Mouse (Mus musculus): ENCODE data around the gene Lcor. TPM values are rescaled to one million over a fixed set of nuclear protein-coding genes. Genes with fewer than 3 reads are reported as not detected.

Lcor gene
- polyA plus RNA-seq, 1 experiment from 2014 or later: 36.5 TPM

GRCm38 (mm10) chr19:41522246-41522645 is 39.8 kb downstream of the Lcor start:
- no peak for ATAC-seq
- 31% methylated on average over 2 of the region's 2 CpGs for WGBS
- H3K9me3 ChIP-seq: no peaks in the 10 kb centered on the region
- no peak overlapping the region for H3K4me2 ChIP-seq (replicated peaks)
- H3K36me3 ChIP-seq: no peaks in the 10 kb centered on the region
- no peak overlapping the region; the same call in 1 of the 2 replicates for H3K27ac ChIP-seq
- H3K9ac ChIP-seq (replicated peaks): no peak overlapping the region
- peaks cover 24% of the 10 kb centered on the region for H3K4me1 ChIP-seq (replicated peaks)
- no peak overlapping the region for H3K4me3 ChIP-seq (replicated peaks)
- no peaks in the 10 kb centered on the region for H3K27me3 ChIP-seq

DNA sequence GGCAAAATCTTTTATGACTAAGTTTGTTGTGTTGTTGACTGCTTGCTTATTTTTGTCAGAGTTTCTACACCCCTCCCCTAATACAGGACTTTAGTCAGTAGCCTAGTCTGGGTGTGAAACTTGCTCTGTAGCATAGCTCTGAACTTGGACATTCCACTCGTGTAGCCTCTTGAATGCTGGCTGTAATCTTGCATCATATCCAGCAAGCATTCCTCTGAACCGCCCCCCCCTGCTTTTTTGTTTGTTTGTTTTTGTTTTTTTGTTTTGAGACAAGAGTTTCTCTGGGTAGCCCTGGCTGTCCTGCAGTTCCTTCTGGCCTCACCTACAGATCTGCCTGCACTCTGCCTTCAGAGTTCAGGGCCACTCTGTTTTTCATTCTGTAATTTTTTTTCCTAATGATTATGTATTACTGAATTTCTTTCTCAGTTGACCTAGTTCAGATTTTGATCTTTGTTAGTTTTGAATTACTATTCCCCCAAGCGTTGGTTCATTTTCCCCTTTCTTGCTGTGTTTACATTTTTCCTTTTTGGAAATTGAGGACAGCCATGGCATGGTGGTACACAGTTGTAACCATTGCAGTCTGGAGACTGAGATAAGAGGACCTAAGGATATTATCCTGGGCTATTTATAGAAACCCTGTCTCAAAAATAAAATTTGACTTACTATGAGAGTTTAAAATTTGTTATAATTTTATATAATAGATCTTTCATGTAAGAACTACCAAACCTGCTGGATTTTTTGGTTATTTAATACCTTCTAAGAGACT is 41.5 kb downstream of the Lcor start:
- ATAC-seq: no peak
- no peak overlapping the region for H3K4me3 ChIP-seq (replicated peaks)
- H3K9ac ChIP-seq (replicated peaks): no peak overlapping the region
- no peaks in the 10 kb centered on the region for H3K36me3 ChIP-seq
- no peaks in the 10 kb centered on the region for H3K27me3 ChIP-seq
- H3K27ac ChIP-seq: no peak overlapping the region
- WGBS: 83% methylated on average over 3 of the region's 3 CpGs
- H3K9me3 ChIP-seq: no peaks in the 10 kb centered on the region
- peaks cover 24% of the 10 kb centered on the region for H3K4me1 ChIP-seq (replicated peaks)
- no peak overlapping the region for H3K4me2 ChIP-seq (replicated peaks)

DNA sequence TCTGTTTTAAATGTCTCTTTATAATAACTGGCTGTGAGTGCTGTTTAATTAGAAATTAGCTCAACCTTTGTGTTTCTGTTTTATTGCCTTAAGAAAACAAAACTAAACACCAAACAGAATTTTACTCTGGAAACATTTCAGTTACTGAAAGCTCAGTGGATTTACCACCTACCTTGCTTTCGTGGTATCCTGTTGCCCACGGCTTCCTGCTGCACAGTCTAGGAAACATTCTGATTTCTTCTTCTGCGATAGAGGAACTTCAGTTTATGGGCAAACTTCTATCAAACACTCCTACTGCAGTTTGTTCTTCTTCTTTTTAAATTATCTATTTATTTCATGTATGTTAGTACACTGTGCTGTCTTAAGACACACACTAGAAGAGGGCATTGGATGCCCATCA is 46.7 kb downstream of the Lcor start:
- peaks cover 4% of the 10 kb centered on the region; the same call in 1 of the 2 replicates for H3K4me1 ChIP-seq (replicated peaks)
- H3K9me3 ChIP-seq: no peaks in the 10 kb centered on the region
- no peaks in the 10 kb centered on the region for H3K27me3 ChIP-seq
- H3K9ac ChIP-seq (replicated peaks): no peak overlapping the region
- H3K4me2 ChIP-seq (replicated peaks): no peak overlapping the region
- no peaks in the 10 kb centered on the region for H3K36me3 ChIP-seq
- 92% methylated on average over 3 of the region's 3 CpGs for WGBS
- H3K27ac ChIP-seq: no peak overlapping the region
- no peak for ATAC-seq
- no peak overlapping the region for H3K4me3 ChIP-seq (replicated peaks)

GRCm38 (mm10) chr19:41534021-41534420 is 51.6 kb downstream of the Lcor start:
- Histone ChIP-seq H3K4me2 (replicated peaks) (no peak overlapping the region), H3K27ac (no peak overlapping the region), H3K9ac (replicated peaks) (no peak overlapping the region), H3K36me3 (0 out of 2 replicates have a peak, but pooled peaks cover 3% of the 10 kb centered on the region), H3K27me3 (no peaks in the 10 kb centered on the region), H3K4me3 (replicated peaks) (no peak overlapping the region), H3K9me3 (no peaks in the 10 kb centered on the region), H3K4me1 (replicated peaks) (peaks cover 4% of the 10 kb centered on the region; the same call in 1 of the 2 replicates)
- 95% methylated on average over 3 of the region's 3 CpGs for WGBS
- ATAC-seq: no peak

DNA sequence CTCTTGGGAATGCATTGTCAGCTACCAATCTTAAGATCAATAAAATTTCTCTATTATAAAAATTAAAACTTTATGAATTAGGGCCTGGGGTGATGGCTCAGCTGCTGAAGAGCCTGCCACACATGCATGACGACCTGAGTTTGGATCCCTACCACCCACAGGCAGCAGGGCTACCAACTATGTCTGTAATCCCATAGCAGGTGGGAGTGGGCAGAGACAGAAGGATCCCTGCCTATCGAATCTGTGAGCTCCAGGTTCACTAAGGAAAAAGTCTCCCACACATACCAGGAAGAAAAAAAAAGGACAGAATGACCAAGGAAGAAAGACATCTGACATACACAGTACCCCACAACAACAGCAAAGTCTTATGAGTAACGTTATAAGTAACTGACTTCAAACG is 74.5 kb downstream of the Lcor start:
- 81% methylated on average over 4 of the region's 4 CpGs for WGBS
- Histone ChIP-seq H3K27ac (no peak overlapping the region), H3K4me1 (replicated peaks) (peaks cover 11% of the 10 kb centered on the region), H3K4me2 (replicated peaks) (no peak overlapping the region), H3K4me3 (replicated peaks) (no peak overlapping the region), H3K27me3 (no peaks in the 10 kb centered on the region), H3K9ac (replicated peaks) (no peak overlapping the region), H3K36me3 (peaks cover 29% of the 10 kb centered on the region), H3K9me3 (no peaks in the 10 kb centered on the region)
- ATAC-seq: no peak

GRCm38 (mm10) chr19:41557491-41557890 is 75.1 kb downstream of the Lcor start:
- peaks cover 11% of the 10 kb centered on the region for H3K4me1 ChIP-seq (replicated peaks)
- H3K9me3 ChIP-seq: no peaks in the 10 kb centered on the region
- no peak for ATAC-seq
- H3K27me3 ChIP-seq: no peaks in the 10 kb centered on the region
- no peak overlapping the region for H3K4me3 ChIP-seq (replicated peaks)
- no peak overlapping the region for H3K27ac ChIP-seq
- H3K9ac ChIP-seq (replicated peaks): no peak overlapping the region
- peaks cover 26% of the 10 kb centered on the region for H3K36me3 ChIP-seq
- no peak overlapping the region for H3K4me2 ChIP-seq (replicated peaks)
- WGBS: 93% methylated on average over 4 of the region's 4 CpGs

DNA sequence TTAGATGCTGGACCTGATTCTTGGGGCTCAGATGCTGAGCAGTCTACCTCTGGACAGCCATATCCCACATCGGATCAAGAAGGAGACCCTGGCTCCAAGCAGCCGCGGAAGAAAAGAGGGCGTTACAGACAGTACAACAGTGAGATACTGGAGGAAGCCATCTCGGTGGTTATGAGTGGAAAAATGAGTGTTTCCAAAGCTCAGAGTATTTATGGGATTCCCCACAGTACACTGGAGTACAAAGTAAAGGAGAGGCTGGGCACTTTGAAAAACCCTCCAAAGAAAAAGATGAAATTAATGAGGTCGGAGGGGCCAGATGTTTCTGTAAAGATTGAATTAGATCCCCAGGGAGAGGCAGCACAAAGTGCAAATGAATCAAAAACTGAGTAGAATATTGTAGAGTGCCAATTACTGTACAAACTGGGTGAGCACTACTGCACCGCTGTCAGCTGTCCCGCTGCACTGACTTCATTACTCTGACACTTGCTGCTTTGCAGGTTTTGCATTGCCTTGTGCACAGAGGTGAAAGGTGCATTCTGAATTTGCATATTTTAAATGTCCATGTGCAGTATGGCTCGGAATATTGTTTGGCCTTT is 76.6 kb downstream of the Lcor start:
- Histone ChIP-seq H3K4me2 (replicated peaks) (no peak overlapping the region), H3K9ac (replicated peaks) (no peak overlapping the region), H3K27ac (no peak overlapping the region), H3K4me3 (replicated peaks) (no peak overlapping the region), H3K27me3 (no peaks in the 10 kb centered on the region), H3K4me1 (replicated peaks) (peaks cover 11% of the 10 kb centered on the region), H3K36me3 (peaks cover 23% of the 10 kb centered on the region), H3K9me3 (no peaks in the 10 kb centered on the region)
- WGBS: 73% methylated on average over 9 of the region's 9 CpGs
- peak; percentile 79 for ATAC-seq

DNA sequence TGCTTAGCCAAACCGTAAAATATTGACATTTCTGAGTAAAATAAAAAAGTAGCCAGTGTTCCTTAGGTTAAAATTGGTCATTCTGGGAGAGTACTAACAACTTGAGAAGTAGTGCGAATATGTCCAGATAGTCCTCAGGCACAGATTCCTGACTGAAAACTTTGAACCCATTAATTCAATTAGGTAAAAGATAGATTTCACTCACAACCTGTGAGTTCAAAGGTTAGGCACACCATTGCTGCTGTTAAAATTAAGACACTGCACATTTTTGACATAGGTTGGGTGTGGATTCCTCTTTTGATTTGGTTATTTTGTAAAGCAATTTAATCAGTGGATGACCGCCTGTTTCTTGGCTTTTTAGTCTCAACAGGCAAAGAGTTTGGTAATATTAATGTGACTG is 78.4 kb downstream of the Lcor start:
- Histone ChIP-seq H3K4me2 (replicated peaks) (no peak overlapping the region), H3K36me3 (peaks cover 19% of the 10 kb centered on the region), H3K27ac (no peak overlapping the region), H3K4me3 (replicated peaks) (no peak overlapping the region), H3K4me1 (replicated peaks) (peaks cover 11% of the 10 kb centered on the region), H3K9me3 (no peaks in the 10 kb centered on the region), H3K27me3 (no peaks in the 10 kb centered on the region), H3K9ac (replicated peaks) (no peak overlapping the region)
- no peak for ATAC-seq
- WGBS: 96% methylated on average over 3 of the region's 3 CpGs

DNA sequence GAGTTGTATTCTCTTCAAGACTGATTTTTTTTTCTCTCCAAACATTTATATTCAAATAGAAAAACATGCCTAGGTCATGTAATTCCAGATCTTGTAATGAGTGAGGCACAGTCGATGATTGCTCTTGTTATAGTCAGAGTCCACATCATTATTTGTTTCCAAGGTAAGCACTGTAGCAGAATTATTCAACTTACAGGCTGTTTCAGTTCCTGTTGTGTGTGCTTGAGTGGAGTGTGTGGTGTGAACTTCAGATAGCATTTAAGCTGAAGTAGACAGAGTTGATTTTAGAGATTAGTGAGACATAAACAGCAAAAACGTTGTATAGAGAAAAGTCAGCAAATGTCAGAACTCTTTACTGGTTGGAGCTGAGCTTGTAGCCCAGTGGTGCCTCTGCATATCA is 86.4 kb downstream of the Lcor start:
- no peak for ATAC-seq
- Histone ChIP-seq H3K36me3 (no peaks in the 10 kb centered on the region), H3K9me3 (no peaks in the 10 kb centered on the region), H3K4me2 (replicated peaks) (no peak overlapping the region), H3K4me3 (replicated peaks) (no peak overlapping the region), H3K4me1 (replicated peaks) (0 out of 2 replicates have a peak, but pooled peaks cover 5% of the 10 kb centered on the region), H3K9ac (replicated peaks) (no peak overlapping the region), H3K27ac (no peak overlapping the region), H3K27me3 (no peaks in the 10 kb centered on the region)
- WGBS: 78% methylated on average over 2 of the region's 2 CpGs

DNA sequence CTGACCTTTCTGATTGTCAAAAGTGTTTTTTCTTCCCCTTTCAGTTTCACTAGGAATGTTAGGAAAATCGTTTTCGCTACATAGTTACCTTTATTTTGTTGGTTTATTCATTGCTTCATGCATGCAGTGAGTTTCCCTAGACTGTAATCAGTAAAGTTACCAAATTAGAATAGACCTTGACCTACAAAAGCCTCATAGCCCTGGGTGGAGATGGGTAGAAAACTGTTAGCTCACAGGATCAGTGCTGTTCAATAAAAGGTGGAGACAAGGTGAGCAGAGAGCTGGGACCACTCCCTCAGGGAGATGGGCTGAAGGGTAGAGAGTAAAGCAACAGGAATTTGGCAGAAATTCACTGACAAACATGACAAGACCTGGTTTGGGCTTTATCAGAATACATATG is 91.3 kb downstream of the Lcor start:
- 96% methylated on average over 2 of the region's 2 CpGs for WGBS
- Histone ChIP-seq H3K4me1 (replicated peaks) (0 out of 2 replicates have a peak, but pooled peaks cover 5% of the 10 kb centered on the region), H3K9me3 (no peaks in the 10 kb centered on the region), H3K4me2 (replicated peaks) (no peak overlapping the region), H3K9ac (replicated peaks) (no peak overlapping the region), H3K36me3 (no peaks in the 10 kb centered on the region), H3K4me3 (replicated peaks) (no peak overlapping the region), H3K27me3 (no peaks in the 10 kb centered on the region), H3K27ac (no peak overlapping the region)
- ATAC-seq: no peak

- Histone ChIP-seq H3K9ac (replicated peaks) (no peak overlapping the region), H3K4me1 (replicated peaks) (0 out of 2 replicates have a peak, but pooled peaks cover 1% of the 10 kb centered on the region), H3K4me3 (replicated peaks) (no peak overlapping the region), H3K36me3 (peaks cover 12% of the 10 kb centered on the region), H3K27ac (no peak overlapping the region), H3K4me2 (replicated peaks) (no peak overlapping the region), H3K9me3 (no peaks in the 10 kb centered on the region), H3K27me3 (no peaks in the 10 kb centered on the region)
- ATAC-seq: no peak
Measured at GRCm38 (mm10) chr19:41577576-41577975, 95.1 kb downstream of the Lcor start.

DNA sequence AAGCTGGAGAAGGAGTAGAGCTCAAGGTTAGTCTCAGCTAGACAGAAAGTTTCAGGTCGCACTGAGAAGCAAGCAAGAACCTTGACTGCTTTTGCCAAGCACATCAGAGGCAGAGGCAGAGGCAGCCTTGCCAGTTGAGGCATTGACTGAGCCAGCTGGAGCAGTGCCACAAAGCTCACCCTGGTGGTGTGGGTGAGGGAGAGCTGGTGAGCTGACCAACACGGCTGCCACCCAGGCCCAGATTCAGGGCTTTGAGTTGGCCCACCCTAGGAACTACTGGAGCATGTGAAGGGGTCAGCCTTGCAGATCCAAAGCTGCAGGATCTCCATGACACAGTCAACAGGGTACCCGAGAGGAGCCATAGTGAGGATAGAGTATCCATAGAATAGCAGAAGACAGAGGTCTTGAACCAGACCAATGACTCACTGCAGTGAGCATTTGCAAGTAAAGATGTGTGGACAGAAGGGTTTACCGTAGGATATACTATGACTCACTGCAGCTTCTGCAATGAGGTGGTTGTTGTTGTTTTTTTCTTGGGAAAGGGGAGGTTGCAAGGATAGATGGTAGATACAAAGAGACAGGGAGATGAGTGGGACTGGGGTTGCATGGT is 97.0 kb downstream of the Lcor start:
- Histone ChIP-seq H3K9ac (replicated peaks) (no peak overlapping the region), H3K27me3 (no peaks in the 10 kb centered on the region), H3K4me1 (replicated peaks) (no peaks in the 10 kb centered on the region), H3K36me3 (peaks cover 30% of the 10 kb centered on the region), H3K4me3 (replicated peaks) (no peak overlapping the region), H3K4me2 (replicated peaks) (no peak overlapping the region), H3K9me3 (no peaks in the 10 kb centered on the region), H3K27ac (no peak overlapping the region)
- no peak for ATAC-seq
- 96% methylated on average over 4 of the region's 4 CpGs for WGBS

All from midbrain, embryonic 13.5 days (tissue).